Mouse (Mus musculus): ENCODE measurements around the gene Fancg. TPM values are rescaled to one million over a fixed set of nuclear protein-coding genes. Genes with fewer than 3 reads are reported as not detected.
A peak's percentile ranks its signal among the peaks of the same experiment; 100 is the strongest.

The Fancg gene
- polyA plus RNA-seq, 1 experiment from 2014 or later, result 18.7 TPM

- H3K36me3 ChIP-seq, result peaks cover 73% of the 10 kb centered on the region
- peaks cover 29% of the 10 kb centered on the region for H3K4me1 ChIP-seq (replicated peaks)
- WGBS, result under 1% methylated on average over 38 of the region's 38 CpGs
- peak within 1 kb of the TSS; percentile 74 for H3K4me2 ChIP-seq (replicated peaks)
- H3K4me3 ChIP-seq (replicated peaks), result peak within 1 kb of the TSS; percentile 72
- H3K9ac ChIP-seq (replicated peaks), result peak within 1 kb of the TSS; percentile 92
- ATAC-seq, result peak; percentile 97
- H3K9me3 ChIP-seq, result no peaks in the 10 kb centered on the region
- no peaks in the 10 kb centered on the region for H3K27me3 ChIP-seq
- H3K27ac ChIP-seq, result peak within 1 kb of the TSS; percentile 91
Observed at GRCm38 (mm10) chr4:43031237-43031995, 21.1 kb upstream of the Fancg start, which contains the start of gene Stoml2. Gene Stoml2, minus strand, starts transcription at chr4:43031710.

DNA sequence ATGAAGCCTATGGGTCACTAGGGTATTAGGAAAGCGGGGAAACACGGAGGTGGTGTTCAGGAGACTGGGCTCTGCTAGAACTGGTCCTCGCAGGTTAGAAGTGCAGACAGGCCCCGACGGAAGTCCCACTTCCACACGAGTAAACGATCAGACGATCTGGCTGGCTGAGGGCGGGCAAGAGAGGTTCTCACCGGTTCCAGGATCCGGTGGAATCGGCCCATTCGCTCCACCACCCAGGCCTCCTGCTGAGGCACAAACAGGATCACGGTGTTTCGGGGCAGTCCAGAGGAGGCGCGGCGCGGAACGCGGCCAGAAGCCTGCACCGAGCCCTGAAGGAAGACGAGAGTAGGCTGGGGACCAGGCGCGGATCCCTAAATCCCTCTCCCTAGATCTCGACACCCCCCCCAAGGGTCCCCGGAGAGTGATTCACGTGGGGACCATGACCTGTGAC, 20.5 kb upstream of the Fancg start:
- peak overlapping the region; percentile 74 for H3K4me2 ChIP-seq (replicated peaks)
- H3K27me3 ChIP-seq, result no peaks in the 10 kb centered on the region
- peak overlapping the region; percentile 91 for H3K27ac ChIP-seq
- 1% methylated on average over 28 of the region's 28 CpGs for WGBS
- no peaks in the 10 kb centered on the region for H3K9me3 ChIP-seq
- peak overlapping the region; percentile 72 for H3K4me3 ChIP-seq (replicated peaks)
- H3K9ac ChIP-seq (replicated peaks), result peak overlapping the region; percentile 92
- ATAC-seq, result peak; percentile 74
- H3K4me1 ChIP-seq (replicated peaks), result peaks cover 29% of the 10 kb centered on the region
- H3K36me3 ChIP-seq, result peaks cover 67% of the 10 kb centered on the region

DNA sequence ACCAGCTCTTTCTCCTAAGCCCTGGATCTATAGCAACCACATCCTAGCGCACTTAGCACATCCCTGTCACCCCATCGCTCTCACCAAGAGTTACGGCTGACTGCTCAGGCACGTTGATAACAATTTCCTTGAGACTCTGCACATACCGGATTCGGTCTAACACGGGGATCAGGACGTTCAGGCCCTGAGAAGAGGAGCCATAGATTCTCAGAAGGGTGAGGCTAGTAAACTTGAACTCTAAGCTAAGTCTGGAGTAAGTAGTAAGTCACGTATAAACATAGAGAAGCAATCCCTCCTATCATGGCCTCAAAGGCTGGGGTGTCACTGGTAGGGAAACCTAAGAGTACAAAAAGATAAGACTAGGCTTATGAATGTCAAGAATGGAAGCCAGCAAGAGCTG, 20.0 kb upstream of the Fancg start:
- Histone ChIP-seq H3K36me3 (peaks cover 63% of the 10 kb centered on the region), H3K27ac (peak overlapping the region; percentile 91; the same call in 1 of the 2 replicates), H3K4me3 (replicated peaks) (peak overlapping the region; percentile 72), H3K27me3 (no peaks in the 10 kb centered on the region), H3K9me3 (no peaks in the 10 kb centered on the region), H3K4me1 (replicated peaks) (peaks cover 29% of the 10 kb centered on the region), H3K4me2 (replicated peaks) (peak overlapping the region; percentile 74), H3K9ac (replicated peaks) (peak overlapping the region; percentile 92)
- 69% methylated on average over 9 of the region's 9 CpGs for WGBS
- no peak for ATAC-seq

- Histone ChIP-seq H3K4me2 (replicated peaks) (peak overlapping the region; percentile 74; the same call in 1 of the 2 replicates), H3K9ac (replicated peaks) (peak overlapping the region; percentile 92; the same call in 1 of the 2 replicates), H3K4me3 (replicated peaks) (peak overlapping the region; percentile 72; the same call in 1 of the 2 replicates), H3K27ac (no peak overlapping the region), H3K9me3 (no peaks in the 10 kb centered on the region), H3K4me1 (replicated peaks) (peaks cover 33% of the 10 kb centered on the region), H3K27me3 (no peaks in the 10 kb centered on the region), H3K36me3 (peaks cover 57% of the 10 kb centered on the region)
- no peak for ATAC-seq
- WGBS, result 94% methylated on average over 9 of the region's 9 CpGs
Observed at GRCm38 (mm10) chr4:43029749-43030148, 19.4 kb upstream of the Fancg start.

DNA sequence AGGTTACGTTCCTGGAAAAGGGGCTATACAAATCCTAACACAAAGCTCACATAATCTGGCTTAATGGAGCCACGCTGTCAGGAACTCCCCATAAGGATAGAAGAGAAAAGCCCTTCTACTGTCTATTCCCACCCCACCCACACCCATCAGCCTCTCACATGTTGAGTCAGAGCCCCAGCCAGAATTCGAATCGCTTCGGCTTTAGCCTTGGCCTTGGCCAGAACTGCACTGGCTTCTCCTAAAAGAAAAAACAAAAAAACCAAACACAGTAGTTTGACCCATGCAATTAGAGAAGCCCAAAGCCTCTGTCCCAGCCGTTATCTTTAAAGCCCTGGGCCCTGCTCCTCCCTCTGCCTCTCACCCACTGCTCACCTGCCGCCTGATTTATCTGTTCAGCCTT, 18.8 kb upstream of the Fancg start:
- H3K27ac ChIP-seq, result no peak overlapping the region
- peaks cover 51% of the 10 kb centered on the region for H3K36me3 ChIP-seq
- no peak for ATAC-seq
- H3K9ac ChIP-seq (replicated peaks), result no peak overlapping the region
- no peak overlapping the region for H3K4me3 ChIP-seq (replicated peaks)
- WGBS, result 92% methylated on average over 7 of the region's 7 CpGs
- no peak overlapping the region for H3K4me2 ChIP-seq (replicated peaks)
- H3K9me3 ChIP-seq, result no peaks in the 10 kb centered on the region
- H3K27me3 ChIP-seq, result no peaks in the 10 kb centered on the region
- H3K4me1 ChIP-seq (replicated peaks), result peaks cover 40% of the 10 kb centered on the region

DNA sequence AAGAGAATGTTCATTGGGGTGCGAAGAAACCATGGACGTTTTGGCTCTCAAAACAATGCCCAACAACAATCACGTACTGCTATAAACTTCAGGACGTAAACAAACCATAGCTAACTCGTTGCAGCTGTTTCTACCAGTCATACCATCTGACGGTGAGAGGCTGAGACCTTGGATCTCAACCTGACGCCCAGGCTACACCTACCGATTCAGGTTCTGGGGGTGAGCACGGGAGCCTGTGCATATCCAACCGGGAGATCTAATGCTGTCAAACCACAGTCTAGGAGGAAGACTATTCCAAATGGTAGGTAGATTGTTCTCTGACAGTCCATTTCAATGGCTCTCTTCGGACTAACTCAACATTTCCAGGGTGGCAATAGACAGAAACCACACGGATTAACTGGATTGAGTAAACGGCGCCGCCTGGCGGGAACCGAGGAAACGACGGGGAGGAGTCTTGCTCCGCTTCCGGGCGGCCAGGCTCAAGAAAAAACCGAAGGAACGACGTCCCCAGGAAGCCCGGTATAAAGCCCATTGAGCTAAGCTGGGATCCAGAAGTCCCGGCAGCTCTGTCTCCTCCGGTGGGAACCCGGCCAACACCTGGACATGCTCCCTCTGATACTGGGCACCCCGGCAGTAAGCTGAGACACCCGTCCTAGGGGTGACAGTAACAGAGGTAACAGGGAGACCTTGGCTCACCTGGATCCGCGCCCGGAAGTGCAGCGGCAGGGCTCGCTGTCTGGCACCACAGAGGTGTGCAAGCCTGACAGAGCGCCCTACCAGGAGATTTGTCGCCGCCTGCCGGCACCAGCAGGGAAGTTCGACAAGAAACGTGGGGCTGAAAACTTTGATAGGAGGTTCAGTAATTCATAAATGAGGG, 15.0 kb upstream of the Fancg start, which contains the start of gene Pigo:
Pigo (minus strand) TSS at position 736 of the 877 bp plus-strand sequence.
- no peaks in the 10 kb centered on the region for H3K27me3 ChIP-seq
- peaks cover 31% of the 10 kb centered on the region for H3K4me1 ChIP-seq (replicated peaks)
- H3K4me3 ChIP-seq (replicated peaks), result peak within 1 kb of the TSS; percentile 61
- peaks cover 70% of the 10 kb centered on the region for H3K36me3 ChIP-seq
- peak within 1 kb of the TSS; percentile 76 for H3K4me2 ChIP-seq (replicated peaks)
- peak within 1 kb of the TSS; percentile 93 for H3K27ac ChIP-seq
- peak; percentile 97 for ATAC-seq
- 10% methylated on average over 42 of the region's 42 CpGs for WGBS
- no peaks in the 10 kb centered on the region for H3K9me3 ChIP-seq
- peak within 1 kb of the TSS; percentile 71 for H3K9ac ChIP-seq (replicated peaks)

GRCm38 (mm10) chr4:43024673-43025072, 14.4 kb upstream of the Fancg start:
- H3K4me3 ChIP-seq (replicated peaks), result peak overlapping the region; percentile 61
- peak overlapping the region; percentile 76 for H3K4me2 ChIP-seq (replicated peaks)
- H3K27me3 ChIP-seq, result no peaks in the 10 kb centered on the region
- peaks cover 75% of the 10 kb centered on the region for H3K36me3 ChIP-seq
- peak overlapping the region; percentile 71 for H3K9ac ChIP-seq (replicated peaks)
- peaks cover 24% of the 10 kb centered on the region for H3K4me1 ChIP-seq (replicated peaks)
- WGBS, result 84% methylated on average over 14 of the region's 14 CpGs
- H3K27ac ChIP-seq, result peak overlapping the region; percentile 93
- no peaks in the 10 kb centered on the region for H3K9me3 ChIP-seq
- no peak for ATAC-seq

DNA sequence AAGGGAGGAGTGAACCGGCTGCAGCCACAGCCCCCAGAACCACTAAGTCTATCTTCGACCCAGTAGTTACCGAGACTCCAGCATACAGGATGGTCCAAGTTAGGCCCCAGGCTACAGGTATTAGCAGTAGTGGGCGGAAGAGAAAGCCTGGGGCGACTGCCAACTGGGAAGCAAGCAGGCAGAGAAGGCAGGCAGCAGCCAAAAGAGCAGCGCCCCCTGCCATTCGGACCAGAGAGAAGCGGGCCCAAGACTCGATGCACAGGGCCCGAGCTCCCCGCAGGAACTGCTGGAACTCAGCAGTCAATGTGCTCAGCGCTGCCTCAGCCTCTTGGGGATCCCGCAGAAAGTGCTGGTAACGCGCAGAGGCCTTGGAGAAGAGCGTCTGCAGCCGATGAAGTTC, 11.0 kb upstream of the Fancg start:
- H3K4me1 ChIP-seq (replicated peaks), result peaks cover 20% of the 10 kb centered on the region
- WGBS, result 72% methylated on average over 17 of the region's 17 CpGs
- H3K27me3 ChIP-seq, result no peaks in the 10 kb centered on the region
- H3K4me2 ChIP-seq (replicated peaks), result no peak overlapping the region
- no peak overlapping the region for H3K4me3 ChIP-seq (replicated peaks)
- ATAC-seq, result no peak
- no peaks in the 10 kb centered on the region for H3K9me3 ChIP-seq
- no peak overlapping the region for H3K9ac ChIP-seq (replicated peaks)
- peaks cover 74% of the 10 kb centered on the region for H3K36me3 ChIP-seq
- no peak overlapping the region for H3K27ac ChIP-seq

DNA sequence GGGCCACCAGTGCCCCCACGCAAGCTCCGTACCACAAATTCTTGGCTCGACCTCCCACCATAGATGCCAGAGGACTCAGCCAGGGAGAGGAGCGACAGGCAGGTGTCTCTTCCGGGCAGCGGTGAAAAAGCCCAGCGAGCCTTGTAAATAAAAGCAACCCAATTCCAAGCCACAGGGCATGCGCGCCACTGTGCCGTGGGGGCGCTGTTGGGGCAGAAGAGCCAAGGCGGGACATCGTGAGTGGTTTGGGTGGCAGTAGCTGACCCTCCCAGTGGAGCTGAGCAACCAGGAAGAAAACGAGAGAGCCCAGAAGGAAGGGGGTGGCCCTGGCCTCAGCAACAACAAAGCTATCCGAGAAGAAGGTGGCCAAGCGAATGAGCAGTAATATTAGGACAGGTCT, 10.6 kb upstream of the Fancg start:
- 86% methylated on average over 16 of the region's 16 CpGs for WGBS
- Histone ChIP-seq H3K4me1 (replicated peaks) (peaks cover 20% of the 10 kb centered on the region), H3K27ac (no peak overlapping the region), H3K4me3 (replicated peaks) (no peak overlapping the region), H3K27me3 (no peaks in the 10 kb centered on the region), H3K9ac (replicated peaks) (no peak overlapping the region), H3K36me3 (peaks cover 74% of the 10 kb centered on the region), H3K9me3 (no peaks in the 10 kb centered on the region), H3K4me2 (replicated peaks) (no peak overlapping the region)
- ATAC-seq, result no peak

GRCm38 (mm10) chr4:43019641-43020465, 9.5 kb upstream of the Fancg start:
- Histone ChIP-seq H3K9me3 (no peaks in the 10 kb centered on the region), H3K4me1 (replicated peaks) (peaks cover 17% of the 10 kb centered on the region), H3K4me3 (replicated peaks) (no peak overlapping the region), H3K27me3 (no peaks in the 10 kb centered on the region), H3K36me3 (peaks cover 74% of the 10 kb centered on the region), H3K27ac (no peak overlapping the region), H3K4me2 (replicated peaks) (no peak overlapping the region), H3K9ac (replicated peaks) (no peak overlapping the region)
- no peak for ATAC-seq
- WGBS, result 93% methylated on average over 23 of the region's 23 CpGs

GRCm38 (mm10) chr4:43019176-43019575, 8.9 kb upstream of the Fancg start:
- Histone ChIP-seq H3K27me3 (no peaks in the 10 kb centered on the region), H3K9ac (replicated peaks) (no peak overlapping the region), H3K4me3 (replicated peaks) (no peak overlapping the region), H3K4me2 (replicated peaks) (no peak overlapping the region), H3K27ac (no peak overlapping the region), H3K4me1 (replicated peaks) (peaks cover 10% of the 10 kb centered on the region), H3K36me3 (peaks cover 74% of the 10 kb centered on the region), H3K9me3 (no peaks in the 10 kb centered on the region)
- ATAC-seq, result no peak
- WGBS, result 93% methylated on average over 10 of the region's 10 CpGs
